Mouse (Mus musculus): ENCODE results near the gene Rnf8. TPM values are rescaled to one million over a fixed set of nuclear protein-coding genes. Genes with fewer than 3 reads are reported as not detected.

Gene Rnf8
- total RNA-seq (2023): 10 to 100 TPM; 25.7 TPM

GRCm38 (mm10) chr17:29614115-29615023 lies at the start of gene Rnf8, which contains the start of gene Gm28043:
Gene Rnf8 (plus strand): TSS chr17:29614790.
Gene Gm28043 (plus strand): TSS chr17:29614876.

GRCm38 (mm10) chr17:29660076-29660761 lies 45.6 kb downstream of the Rnf8 start, which contains the start of gene Cmtr1:
Gene Cmtr1 (plus strand): TSS chr17:29660595.

Other genes starting within 250 kb of the Rnf8 start
- 100 to 1,000 TPM; 319 to 390 TPM for gene Pim1, start 124.0 kb upstream of the Rnf8 start, total RNA-seq (2023)
- gene Gm17657, start 65.2 kb upstream of the Rnf8 start, total RNA-seq (2023): not detected
- 10 to 100 TPM; 12.4 to 13.0 TPM for gene Tbc1d22b, start 65.0 kb upstream of the Rnf8 start, total RNA-seq (2023)
- not detected for gene Tmem217, start 62.4 kb upstream of the Rnf8 start, total RNA-seq (2023)
- gene Gm28043, start 86 bp downstream of the Rnf8 start, total RNA-seq (2023): 10 to 100 TPM; 13.3 to 13.5 TPM
- 100 to 1,000 TPM; 183 to 202 TPM for gene Cmtr1, start 45.8 kb downstream of the Rnf8 start, total RNA-seq (2023)
- 10 to 100 TPM; 16.0 to 16.7 TPM for gene Ccdc167, start 102.3 kb downstream of the Rnf8 start, total RNA-seq (2023)

All from neutrophil, adult 83 days (primary cell).